Mouse (Mus musculus) embryo, embryonic 11.5 days (tissue): Measurements from ENCODE around the gene Tkt.
"Not testable (repeated sequence)": the region's sequence is repeated elsewhere in the genome, so short reads cannot be mapped to it uniquely, and the experiment has no call there.

Experiments
- DNase-seq: peaks from one replicate; pipeline ENCODE4 v3.0.0-alpha.2; 2012; ENCODE audit warnings: low read depth, low spot score

Tkt gene

DNA sequence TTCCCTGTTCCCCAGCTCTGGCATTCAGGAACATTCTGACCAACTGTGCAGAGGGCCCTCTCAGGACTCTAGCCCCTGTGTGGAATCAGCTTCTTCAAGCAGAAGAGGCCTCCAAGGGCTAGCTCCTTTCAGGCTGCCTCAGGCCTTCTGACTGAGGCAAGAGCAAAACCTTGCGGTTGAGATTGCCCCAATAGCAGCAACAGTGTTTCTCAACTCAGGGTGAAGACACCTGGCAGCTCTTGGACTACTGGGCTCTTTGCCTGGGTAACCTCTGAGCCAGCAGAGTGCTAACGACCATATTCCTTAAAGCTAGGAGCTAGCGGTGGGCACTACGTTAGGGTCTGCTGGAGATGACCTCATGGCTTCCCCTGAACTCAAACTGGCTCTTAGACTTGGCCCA lies 5.0 kb downstream of the Tkt start:
- no peak for DNase-seq

DNA sequence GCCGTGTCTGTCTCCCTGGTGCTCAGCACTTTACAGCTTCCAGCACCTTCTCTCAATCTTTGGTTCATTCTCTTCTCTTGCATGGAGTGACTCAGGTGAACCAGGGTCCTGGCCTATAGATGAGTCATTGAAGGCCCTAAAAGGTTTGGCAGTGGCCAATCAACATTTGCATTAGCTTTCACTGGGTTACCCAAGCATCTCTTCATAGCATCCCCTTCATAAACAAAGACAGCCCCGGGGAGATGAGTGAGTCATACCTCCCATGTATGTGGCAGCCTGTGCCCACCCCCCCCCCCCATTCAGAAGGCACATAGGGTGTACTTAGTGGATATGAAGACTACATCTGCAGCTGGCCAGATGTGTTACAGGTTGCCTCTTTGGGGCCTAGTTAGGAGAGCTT lies 8.5 kb downstream of the Tkt start:
- DNase-seq, result no peak

DNA sequence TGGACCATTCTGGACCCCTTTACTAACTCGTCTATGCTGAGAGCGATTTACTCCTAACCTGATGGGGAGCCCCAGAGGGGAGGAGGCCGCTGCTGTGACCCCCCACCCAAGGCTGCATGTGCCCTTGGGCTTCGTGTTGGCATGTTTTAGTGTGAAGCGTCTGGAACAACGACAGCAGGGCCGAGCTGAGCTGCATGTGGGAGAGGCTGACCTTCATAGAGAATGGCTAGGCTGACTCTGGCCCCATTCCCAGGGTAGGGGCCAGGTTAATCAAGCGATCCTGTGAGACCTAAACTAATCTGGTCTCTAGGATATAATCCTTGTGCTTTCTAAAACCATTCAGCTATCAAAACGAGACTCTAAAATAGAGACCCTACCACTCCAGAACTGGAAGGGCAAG lies 9.6 kb downstream of the Tkt start:
- no peak for DNase-seq

DNA sequence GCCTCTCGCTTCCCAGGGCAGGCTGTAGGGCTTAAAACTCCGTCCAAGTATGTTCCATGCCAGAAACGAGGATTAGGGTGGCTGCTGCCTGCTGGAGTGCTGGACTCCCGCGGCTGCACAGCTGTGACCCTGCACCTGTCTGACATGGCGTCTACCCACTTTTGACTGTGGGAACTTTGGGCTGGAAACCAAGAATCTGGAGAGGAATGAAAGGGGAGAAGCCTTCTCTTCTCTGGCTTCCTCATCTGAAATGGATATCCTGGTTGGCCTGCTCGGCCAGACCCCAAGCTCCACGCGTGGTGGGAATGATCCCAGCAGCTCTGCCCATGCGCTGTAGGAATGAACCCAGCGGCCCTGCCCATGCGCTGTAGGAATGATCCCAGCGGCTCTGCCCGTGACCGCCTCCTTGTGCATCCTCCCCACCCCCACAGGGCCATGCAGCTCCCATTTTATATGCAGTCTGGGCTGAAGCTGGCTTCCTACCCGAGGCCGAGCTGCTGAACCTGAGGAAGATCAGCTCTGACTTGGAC lies 11.2 kb downstream of the Tkt start:
- DNase-seq, result no peak

DNA sequence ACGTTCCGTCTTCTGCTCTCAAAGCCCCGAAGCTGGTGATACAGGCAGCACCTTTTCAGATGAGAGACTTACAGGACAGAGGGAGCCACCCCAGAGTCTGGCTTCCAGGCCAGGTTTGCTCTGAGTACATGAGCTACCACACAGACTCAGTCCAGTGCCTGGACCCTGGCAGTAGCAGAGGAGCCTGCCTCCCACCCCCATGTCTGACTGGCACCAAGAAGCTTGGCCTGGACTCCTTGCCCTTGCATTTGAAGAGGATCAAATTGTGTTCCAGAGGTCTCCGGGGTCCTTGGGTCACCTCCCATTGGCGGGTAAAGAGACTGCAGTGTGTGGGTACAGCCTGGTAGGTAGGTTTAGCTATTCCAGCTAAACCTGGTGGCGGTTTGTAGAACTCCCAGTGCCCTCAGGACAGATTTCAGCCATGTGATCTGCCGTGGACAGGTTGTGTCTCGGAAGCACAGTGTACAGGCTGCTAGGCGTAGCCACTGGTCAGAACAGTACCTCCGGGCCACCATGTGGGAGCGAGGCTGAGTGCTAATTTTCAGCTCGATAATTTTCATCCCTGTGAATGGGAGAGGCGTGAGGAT lies 12.7 kb downstream of the Tkt start:
- DNase-seq, result no peak

DNA sequence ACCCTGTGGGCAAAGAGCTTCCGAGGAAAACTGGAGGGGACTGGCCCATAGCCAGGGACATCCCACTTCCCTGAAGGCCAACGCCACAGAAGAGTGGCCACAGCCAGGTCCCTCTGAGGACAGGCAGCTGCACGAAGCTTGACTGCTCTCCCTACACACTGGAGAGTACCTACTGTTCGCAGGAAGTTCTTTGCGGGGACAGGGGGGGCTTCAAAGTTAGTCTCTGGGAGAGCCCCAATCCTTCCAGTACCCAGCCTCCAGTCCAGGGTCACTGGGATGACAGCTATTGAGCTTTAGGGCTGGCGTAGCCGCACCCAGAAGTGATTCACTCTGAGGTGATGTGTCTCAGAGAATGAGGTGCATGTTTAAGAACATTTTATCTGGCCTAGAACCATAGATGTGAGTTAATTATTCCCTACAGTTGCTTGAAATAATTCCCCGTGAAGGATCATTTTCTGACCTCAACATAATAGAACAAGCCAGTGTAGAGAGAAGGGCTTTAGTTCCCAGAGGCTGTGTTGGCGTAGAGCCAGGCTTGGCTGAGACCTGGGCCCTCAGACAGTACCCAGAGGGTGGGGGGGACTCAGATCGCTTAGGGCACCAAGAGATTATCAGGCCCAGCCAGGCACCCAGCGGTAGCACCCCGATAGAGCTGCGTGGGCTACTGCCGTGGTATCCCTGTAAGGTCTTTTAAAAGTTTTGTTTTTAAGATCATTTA lies 13.5 kb downstream of the Tkt start:
- no peak for DNase-seq

DNA sequence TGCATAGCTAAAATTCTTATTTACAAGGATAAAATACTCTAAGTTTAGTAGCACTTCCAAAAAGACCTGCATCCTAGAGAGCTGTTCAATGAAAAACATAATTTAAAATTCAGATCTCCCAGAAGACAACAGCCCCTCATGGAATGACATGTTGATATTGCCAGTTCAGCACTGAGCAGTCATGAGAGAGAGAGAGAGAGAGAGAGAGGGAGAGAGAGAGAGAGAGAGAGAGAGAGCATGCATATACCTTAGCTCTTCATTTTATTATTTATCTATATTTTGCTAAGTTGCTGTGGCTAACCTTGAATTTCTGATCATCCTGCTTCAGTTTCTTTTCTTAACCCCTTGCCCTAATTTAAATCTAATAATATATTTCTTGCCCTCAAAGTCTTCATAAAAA lies 14.2 kb downstream of the Tkt start:
- DNase-seq, result no peak

DNA sequence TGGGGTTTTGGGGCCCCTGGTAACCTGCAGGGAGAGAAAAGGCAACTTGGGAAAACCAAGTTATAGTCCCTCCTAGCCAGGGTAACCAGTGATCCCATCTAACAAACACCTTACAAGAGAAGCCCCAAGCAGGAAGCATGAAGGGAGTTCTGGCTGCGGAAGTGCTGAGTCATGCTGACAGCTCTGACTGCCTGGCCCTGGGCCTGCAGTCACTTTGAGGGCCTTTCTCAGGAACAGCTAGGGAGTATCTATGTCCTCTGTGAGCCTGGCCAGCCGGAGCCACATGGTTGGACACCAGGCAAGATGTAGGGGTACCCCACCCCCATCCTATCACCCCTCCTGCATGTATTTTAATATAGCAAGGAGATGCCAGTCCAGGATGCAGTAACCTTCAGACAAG lies 16.3 kb downstream of the Tkt start:
- no peak for DNase-seq

DNA sequence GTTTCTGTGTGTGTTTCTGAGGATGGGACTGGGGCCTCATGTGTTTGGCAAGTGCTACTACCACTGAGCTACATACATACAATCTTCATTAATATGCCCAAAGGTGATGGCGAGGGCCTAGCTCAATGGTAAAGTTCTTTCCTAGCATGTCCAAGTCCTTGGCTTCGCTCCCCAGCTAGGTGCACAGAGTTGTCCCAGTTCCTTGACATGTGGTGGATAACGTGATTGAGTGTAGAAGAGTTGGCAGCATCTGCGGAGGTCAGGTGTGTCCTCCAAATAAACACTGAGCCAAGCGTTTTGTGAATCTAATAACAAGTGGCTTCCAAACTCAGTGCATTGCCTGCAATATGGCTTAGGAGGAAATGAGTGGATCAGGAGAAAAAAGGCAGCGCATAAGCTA lies 18.2 kb downstream of the Tkt start:
- no peak for DNase-seq

DNA sequence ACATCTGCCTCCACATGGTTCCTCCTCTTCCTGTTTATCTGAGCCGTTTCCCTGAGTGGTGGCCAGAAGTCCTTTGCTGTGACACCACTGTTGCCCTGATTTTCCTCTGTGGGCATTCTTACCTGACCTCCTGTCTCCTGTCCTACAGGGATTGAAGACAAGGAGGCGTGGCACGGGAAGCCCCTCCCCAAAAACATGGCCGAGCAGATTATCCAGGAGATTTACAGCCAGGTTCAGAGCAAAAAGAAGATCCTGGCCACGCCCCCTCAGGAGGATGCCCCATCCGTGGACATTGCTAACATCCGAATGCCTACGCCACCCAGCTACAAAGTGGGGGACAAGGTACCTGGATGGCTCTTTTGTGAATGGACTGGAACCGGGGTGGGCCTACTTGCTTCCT lies 19.9 kb downstream of the Tkt start:
- DNase-seq, result no peak

DNA sequence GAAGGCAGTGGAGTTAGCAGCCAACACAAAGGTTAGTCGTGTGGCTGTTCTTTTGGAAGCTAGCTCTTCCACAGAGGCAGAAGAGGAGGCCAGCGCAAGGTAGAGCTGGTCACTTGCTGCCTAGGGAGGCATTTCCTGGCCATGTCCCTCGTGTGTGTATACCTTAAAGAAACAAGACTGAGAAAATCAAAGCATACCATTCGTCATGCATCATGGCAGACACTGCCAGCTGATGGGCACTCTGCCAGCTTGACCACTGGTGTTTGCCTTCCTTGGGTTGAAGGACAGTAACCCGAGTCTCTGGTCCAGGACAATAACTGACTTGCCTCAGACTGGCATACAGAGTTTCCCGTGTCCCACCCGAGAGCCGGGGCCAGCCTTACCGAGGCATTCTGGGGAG lies 22.1 kb downstream of the Tkt start:
- DNase-seq, result no peak

DNA sequence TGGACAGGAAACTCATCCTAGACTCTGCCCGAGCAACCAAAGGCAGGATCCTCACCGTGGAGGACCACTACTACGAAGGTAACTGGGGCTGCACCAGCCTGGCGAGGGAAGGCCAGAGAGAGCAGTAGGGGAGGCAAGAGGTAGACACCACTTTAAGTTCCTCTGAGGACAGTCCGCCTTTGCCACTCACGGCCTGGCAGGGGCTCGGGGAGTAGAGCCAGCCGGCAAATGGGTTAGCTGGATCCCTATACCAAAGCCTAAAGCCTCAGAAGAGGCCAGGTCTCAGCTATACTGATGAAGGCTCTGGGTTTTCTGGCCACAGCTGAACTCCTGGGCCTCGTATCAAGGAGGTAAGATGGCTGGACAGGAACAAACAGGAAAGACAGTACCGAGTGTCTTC lies 24.1 kb downstream of the Tkt start:
- no peak for DNase-seq

DNA sequence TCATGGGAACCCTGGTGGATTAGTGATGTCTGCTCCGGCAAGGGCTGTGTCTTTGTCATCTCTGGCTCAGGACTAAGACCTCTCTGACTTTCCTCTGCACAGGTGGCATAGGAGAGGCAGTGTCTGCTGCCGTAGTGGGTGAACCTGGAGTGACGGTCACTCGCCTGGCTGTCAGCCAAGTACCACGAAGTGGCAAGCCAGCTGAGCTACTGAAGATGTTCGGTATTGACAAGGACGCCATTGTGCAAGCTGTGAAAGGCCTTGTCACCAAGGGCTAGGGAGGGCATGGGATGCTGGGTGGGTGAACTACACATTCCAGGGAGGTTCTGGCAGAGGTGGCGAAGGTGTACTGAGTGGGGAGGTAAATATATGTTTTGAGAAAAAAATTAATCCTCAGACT lies 25.1 kb downstream of the Tkt start:
- DNase-seq, result no peak

DNA sequence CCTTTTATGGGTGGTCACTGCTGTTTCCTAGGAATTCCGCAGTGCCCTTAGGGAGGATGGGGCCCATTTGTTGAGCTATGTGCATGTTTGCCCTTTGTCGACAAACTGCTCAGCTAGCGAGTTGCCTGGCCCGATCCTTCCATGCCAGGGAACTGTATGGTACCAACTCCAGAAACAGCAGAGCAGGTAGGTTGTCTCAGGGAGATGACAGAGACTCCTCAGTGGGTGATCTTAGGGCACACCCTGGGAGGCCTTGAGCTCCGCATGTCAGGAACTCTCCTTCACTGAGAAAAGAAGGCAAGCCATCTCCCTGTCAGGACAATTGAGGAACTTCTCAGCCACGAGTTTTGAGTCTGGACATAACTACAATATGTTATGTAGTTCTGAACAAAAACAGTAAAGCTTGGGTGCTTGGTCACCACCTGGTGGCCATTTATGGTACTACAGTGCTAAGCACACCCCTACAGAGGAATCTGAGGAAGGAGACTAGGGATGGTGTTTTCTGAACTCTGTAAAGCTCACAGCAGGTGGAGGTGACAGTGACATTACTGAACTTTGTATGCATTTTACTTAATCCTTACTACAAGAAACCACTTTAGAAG lies 25.9 kb downstream of the Tkt start:
- peak; percentile 61 for DNase-seq

DNA sequence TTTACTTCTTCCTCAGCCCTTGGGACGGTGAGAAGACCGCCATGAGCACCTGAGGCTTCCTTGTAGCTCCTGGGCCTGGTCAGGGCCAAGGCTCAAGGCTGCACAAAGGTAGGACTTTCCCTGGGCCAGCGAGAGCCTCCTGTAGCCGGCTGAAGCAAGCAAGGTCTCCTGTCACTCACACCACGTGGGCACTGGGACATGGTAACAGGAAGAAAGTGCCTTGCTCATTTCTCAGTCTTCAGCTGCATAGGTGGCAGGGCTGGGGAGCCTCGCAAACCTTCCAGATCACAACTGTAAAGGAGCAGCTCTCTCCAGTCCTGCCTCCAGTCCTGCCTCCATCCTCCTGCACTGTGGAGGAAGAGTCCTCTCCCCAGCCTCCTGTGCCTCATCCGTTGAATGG lies 27.6 kb downstream of the Tkt start:
- no peak for DNase-seq

DNA sequence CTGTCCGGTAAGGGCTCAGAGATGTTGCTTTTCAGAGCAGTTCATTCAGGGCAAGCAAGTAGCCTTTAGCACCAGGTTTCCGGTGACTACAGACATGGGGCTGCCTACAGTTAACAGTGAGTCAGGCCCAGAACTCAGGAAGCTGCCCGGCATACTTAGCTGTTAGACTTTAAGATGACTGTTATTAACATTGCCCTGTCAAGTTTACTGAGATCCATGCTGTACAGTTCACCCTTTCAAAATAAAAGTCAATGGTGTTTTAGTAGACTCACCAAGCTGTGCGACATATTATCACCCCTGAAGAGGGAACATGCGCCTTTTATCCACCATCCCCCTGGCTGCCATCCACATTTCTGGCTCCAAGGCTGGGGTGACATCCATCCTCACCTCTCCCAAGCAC lies 28.1 kb downstream of the Tkt start:
- no peak for DNase-seq

DNA sequence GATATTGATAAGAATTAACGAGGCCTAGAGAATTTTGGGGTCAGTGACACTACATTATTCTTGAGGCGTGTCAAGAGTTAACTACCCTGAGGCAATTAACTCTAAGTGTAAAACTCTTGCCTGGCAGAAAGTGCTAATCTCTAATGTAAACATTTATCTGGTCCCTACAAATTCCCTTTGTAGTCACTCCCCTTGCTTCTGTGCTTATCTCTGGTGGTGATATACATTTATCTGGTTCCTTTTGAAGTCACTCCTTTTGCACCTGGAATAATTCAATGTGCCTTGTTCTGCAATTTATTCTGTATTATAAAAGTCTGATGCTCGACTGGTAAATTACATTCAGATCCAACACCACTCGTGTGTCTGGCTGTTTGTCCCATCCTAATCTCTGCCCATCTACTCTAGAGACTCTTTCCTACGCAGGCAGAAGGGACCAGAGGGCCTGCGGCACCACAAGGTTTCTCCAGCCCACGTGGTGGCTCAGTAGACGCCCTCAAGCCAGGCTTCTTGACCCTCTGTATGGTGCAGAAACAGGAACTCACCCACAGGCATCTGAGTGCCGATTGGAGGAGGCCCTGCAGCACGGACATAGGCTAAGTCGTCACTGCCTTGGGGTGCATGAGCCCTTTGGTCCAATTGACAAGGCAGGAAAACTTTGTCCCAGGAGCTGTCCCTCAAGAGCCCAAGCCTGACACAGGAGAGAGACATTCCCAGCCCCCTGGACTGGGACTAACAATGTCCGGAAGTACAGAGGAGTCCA lies 29.3 kb downstream of the Tkt start:
- DNase-seq, result not testable (repeated sequence)

DNA sequence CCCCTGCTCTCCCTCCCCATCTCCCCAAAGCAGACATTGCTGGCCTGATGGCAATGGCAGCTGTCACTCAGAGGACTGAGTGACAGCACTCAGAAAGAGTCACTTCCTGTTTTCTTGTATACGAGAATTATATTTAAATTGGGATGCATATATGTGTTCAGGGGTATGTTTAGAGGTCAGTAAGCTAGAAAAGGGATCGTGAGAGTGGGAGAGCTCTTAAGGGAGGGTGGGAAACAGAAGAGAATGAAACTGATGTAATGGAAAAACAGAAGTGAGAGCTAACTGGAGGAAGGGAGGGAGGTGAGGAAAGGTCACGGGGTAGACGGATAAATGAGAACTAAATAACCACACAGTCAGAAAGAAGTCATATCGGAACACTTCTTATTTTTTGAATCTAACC lies 31.0 kb downstream of the Tkt start:
- DNase-seq, result no peak

DNA sequence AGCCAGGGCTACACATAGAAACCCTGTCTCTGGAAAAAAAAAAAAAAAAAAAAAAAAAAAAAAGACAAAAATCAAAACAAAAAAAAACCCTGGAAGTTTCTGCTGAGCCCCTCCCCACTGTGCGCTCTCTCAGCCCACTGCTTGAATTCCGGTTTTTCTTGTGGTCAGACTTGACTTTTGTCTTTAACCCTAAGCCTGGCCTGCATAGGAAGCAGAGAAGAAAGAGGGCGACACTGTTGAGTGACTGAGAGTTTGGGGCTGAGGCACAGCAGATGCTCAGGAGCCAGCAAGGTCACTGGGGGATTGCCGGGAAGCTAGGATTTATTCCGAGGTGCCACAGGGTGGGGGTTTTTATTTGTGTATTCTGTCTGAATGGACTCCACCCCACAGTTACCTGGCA lies 31.7 kb downstream of the Tkt start:
- no peak for DNase-seq

DNA sequence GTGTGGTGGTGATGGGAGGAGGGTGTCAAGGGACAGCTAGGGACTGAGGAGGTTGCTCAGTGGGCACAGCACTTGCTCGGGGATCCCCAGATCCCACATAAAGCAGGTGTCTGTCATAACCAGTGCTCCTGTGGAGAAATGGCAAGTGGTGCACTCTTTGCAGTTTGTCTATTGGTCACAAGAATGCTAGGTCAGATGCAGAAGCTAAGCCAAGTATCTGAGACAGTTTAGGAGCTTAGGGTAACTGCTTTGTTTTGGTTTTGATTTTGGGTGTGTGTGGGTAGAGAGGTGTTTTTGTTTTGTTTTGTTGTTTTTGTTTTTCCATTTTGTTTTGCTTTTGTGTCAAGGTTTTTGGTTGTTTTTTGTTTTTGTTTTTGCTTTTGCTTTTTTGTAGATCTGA lies 33.1 kb downstream of the Tkt start:
- no peak for DNase-seq

DNA sequence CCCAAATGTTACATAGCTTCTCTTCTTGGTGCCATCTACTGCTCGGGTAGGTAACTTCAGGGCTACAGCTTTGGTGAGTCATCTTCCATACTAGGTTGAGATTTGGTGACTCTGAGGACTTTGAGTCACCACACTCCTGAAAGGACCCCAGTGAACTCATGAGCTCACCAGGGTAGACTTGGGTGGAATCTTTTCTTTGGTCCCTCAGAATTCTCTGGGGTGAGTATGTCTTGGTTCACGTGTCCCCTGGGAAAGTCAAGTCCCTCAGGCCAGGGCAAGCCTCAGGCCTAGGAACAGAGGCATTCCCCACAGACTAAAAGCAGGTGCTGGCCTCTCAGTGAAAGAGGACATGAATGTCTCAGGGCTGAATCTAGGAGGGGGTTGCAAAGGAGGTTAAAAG lies 35.9 kb downstream of the Tkt start:
- no peak for DNase-seq

DNA sequence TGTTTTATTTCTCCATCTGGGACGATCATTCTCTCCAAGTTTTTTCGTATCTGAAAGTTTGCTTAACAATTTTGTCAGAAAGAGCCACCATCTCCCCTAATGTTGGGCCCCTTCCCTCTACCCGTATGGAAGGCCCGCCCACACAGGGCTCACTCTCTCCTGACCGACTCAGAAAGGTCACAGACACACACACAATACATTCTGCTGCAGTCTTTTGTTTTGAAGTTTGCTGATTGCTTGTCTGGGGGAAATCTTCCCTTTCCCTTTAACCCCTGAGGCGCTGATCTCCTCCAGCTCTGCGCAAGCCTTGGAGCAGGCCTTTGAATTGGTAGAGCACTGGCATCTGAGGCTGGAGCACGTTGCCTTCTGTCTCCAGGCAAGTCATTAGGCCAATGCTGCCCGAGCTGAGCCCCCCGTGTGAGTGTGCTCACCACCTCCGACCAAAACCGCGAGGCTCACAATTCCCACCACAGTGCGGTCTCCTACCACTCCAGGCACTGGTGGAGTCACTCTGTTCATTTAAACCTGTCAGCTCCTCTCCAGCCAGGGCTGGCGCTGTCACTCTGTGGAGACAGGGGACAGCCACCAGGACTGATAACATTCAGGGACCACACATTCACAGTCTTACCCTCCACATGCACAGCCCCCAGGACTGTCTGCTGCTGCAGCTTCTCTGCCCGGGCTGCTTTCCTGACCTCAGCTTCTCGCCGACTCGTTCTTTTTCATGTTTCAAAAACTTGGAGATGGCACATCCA lies 36.5 kb downstream of the Tkt start:
- DNase-seq, result no peak
